Mouse (Mus musculus) midbrain, embryonic 11.5 days (tissue): ENCODE results near the gene Phgr1. TPM values are rescaled to one million over a fixed set of nuclear protein-coding genes. Genes with fewer than 3 reads are reported as not detected.

Source experiments
- ATAC-seq: fragments of 200-750 bp; cut with Nextera tagmentation; 2 replicates; pipeline ENCODE4 v1.8.0; 2017; ENCODE audit warnings: moderate TSS enrichment, moderate library complexity; ENCODE audit not compliant: low FRiP score
- DNase-seq: peaks from one replicate; pipeline ENCODE4 v3.0.0; 2015; ENCODE audit warnings: low spot score; ENCODE audit errors: missing footprints
- H3K27ac ChIP-seq: fragments of 300-500 bp; sonication (generic); 2 replicates; pipeline ENCODE4 v1.5.1; 2014; ENCODE audit warnings: low read depth, low read length
- H3K27me3 ChIP-seq: fragments of 300-500 bp; sonication (generic); 2 replicates; pipeline ENCODE4 v1.6.1; 2014; ENCODE audit warnings: mild to moderate bottlenecking, low read length, moderate library complexity, mixed read lengths; ENCODE audit not compliant: control insufficient read depth, insufficient read depth
- H3K36me3 ChIP-seq: fragments of 300-500 bp; sonication (generic); 2 replicates; pipeline ENCODE4 v1.6.1; 2014; ENCODE audit warnings: mild to moderate bottlenecking, low read length, moderate library complexity, mixed read lengths; ENCODE audit not compliant: control insufficient read depth, insufficient read depth
- H3K4me1 ChIP-seq: fragments of 300-500 bp; sonication (generic); 2 replicates; pipeline ENCODE4 v1.6.1; 2014; ENCODE audit warnings: low read length; ENCODE audit not compliant: control insufficient read depth, insufficient read depth
- H3K4me2 ChIP-seq: fragments of 300-500 bp; sonication (generic); 2 replicates; pipeline ENCODE4 v1.6.1; 2014; ENCODE audit warnings: mild to moderate bottlenecking, moderate library complexity
- H3K4me3 ChIP-seq: fragments of 300-500 bp; sonication (generic); 2 replicates; pipeline ENCODE4 v1.5.1; 2014; ENCODE audit warnings: low read depth, low read length
- H3K9ac ChIP-seq: fragments of 300-500 bp; sonication (generic); 2 replicates; pipeline ENCODE4 v1.6.1; 2014; ENCODE audit warnings: low read length
- H3K9me3 ChIP-seq: fragments of 300-500 bp; sonication (generic); 2 replicates; pipeline ENCODE4 v1.6.1; 2016; ENCODE audit warnings: low read length; ENCODE audit not compliant: control insufficient read depth
- WGBS: fragments of 180-500 bp; shearing (Covaris S2); extraction: QIAGEN DNeasy Blood & Tissue Kit; methylation state at CpG from one replicate; pipeline ENCODE4 v1.1.7; 2014; 5-methylcytosine and 5-hydroxymethylcytosine counted together
- polyA plus RNA-seq: library from polyadenylated mRNA; unstranded; fragments of >200 nt; fragmentation: Nextera tagmentation; extraction: Ambion mirVana; gene quantifications from 2 replicates; pipeline ENCODE4 v1.2.1, GENCODE M21; 2014

The Phgr1 gene
- polyA plus RNA-seq, 1 experiment from 2014 or later, result not detected

GRCm38 (mm10) chr2:118779504-118780480, 7.2 kb downstream of the Phgr1 start, which contains the start of gene Disp2:
TSS of gene Disp2 (plus strand) at chr2:118779719.
- Histone ChIP-seq H3K9ac (peak within 1 kb of the TSS; percentile 59), H3K36me3 (no peaks in the 10 kb centered on the region), H3K4me2 (peak within 1 kb of the TSS; percentile 46), H3K4me3 (peak within 1 kb of the TSS; percentile 36), H3K9me3 (no peaks in the 10 kb centered on the region), H3K27ac (no peak within 1 kb of the TSS; the same call in 1 of the 2 replicates), H3K27me3 (no peaks in the 10 kb centered on the region), H3K4me1 (peaks cover 6% of the 10 kb centered on the region)
- 11% methylated on average over 39 of the region's 39 CpGs for WGBS
- DNase-seq (peak; percentile 99), ATAC-seq (peak; percentile 96)

GRCm38 (mm10) chr2:118781115-118781514, 8.5 kb downstream of the Phgr1 start:
- Histone ChIP-seq H3K4me1 (peaks cover 6% of the 10 kb centered on the region), H3K27ac (no peak overlapping the region), H3K36me3 (no peaks in the 10 kb centered on the region), H3K9me3 (no peaks in the 10 kb centered on the region), H3K4me2 (no peak overlapping the region), H3K4me3 (no peak overlapping the region), H3K27me3 (no peaks in the 10 kb centered on the region), H3K9ac (no peak overlapping the region)
- no peak for ATAC-seq
- DNase-seq, result no peak
- WGBS, result 32% methylated on average over 1 of the region's 1 CpGs

GRCm38 (mm10) chr2:118782303-118782702, 9.7 kb downstream of the Phgr1 start:
- Histone ChIP-seq H3K36me3 (no peaks in the 10 kb centered on the region), H3K9ac (no peak overlapping the region), H3K4me3 (no peak overlapping the region), H3K9me3 (no peaks in the 10 kb centered on the region), H3K27ac (no peak overlapping the region), H3K27me3 (no peaks in the 10 kb centered on the region), H3K4me2 (no peak overlapping the region), H3K4me1 (peaks cover 6% of the 10 kb centered on the region)
- ATAC-seq (no peak), DNase-seq (no peak)
- 69% methylated on average over 4 of the region's 4 CpGs for WGBS

- DNase-seq, result no peak
- Histone ChIP-seq H3K4me2 (no peak overlapping the region), H3K9ac (no peak overlapping the region), H3K4me1 (peaks cover 6% of the 10 kb centered on the region), H3K27me3 (no peaks in the 10 kb centered on the region), H3K9me3 (no peaks in the 10 kb centered on the region), H3K27ac (no peak overlapping the region), H3K36me3 (no peaks in the 10 kb centered on the region), H3K4me3 (no peak overlapping the region)
- ATAC-seq, result no peak
- 65% methylated on average over 5 of the region's 5 CpGs for WGBS
Observed at GRCm38 (mm10) chr2:118783093-118783492, 10.5 kb downstream of the Phgr1 start.

- H3K27me3 ChIP-seq, result no peaks in the 10 kb centered on the region
- H3K4me1 ChIP-seq, result peaks cover 6% of the 10 kb centered on the region
- H3K4me2 ChIP-seq, result no peak overlapping the region
- H3K4me3 ChIP-seq, result no peak overlapping the region
- DNase-seq, result no peak
- no peak overlapping the region for H3K27ac ChIP-seq
- 90% methylated on average over 7 of the region's 7 CpGs for WGBS
- no peaks in the 10 kb centered on the region for H3K9me3 ChIP-seq
- no peak for ATAC-seq
- H3K36me3 ChIP-seq, result no peaks in the 10 kb centered on the region
- H3K9ac ChIP-seq, result no peak overlapping the region
Observed at GRCm38 (mm10) chr2:118783663-118784062, 11.1 kb downstream of the Phgr1 start.

- Histone ChIP-seq H3K27ac (no peak overlapping the region), H3K36me3 (no peaks in the 10 kb centered on the region), H3K9ac (no peak overlapping the region), H3K27me3 (no peaks in the 10 kb centered on the region; the same call in 1 of the 2 replicates), H3K4me1 (peaks cover 4% of the 10 kb centered on the region; the same call in 1 of the 2 replicates), H3K4me2 (no peak overlapping the region), H3K9me3 (no peaks in the 10 kb centered on the region), H3K4me3 (no peak overlapping the region)
- WGBS, result 92% methylated on average over 5 of the region's 5 CpGs
- no peak for DNase-seq
- ATAC-seq, result no peak
Observed at GRCm38 (mm10) chr2:118786525-118786924, 14.0 kb downstream of the Phgr1 start.

- Histone ChIP-seq H3K27ac (no peak overlapping the region), H3K4me2 (no peak overlapping the region), H3K4me3 (no peak overlapping the region), H3K36me3 (no peaks in the 10 kb centered on the region), H3K4me1 (peaks cover 4% of the 10 kb centered on the region; the same call in 1 of the 2 replicates), H3K9ac (no peak overlapping the region), H3K9me3 (no peaks in the 10 kb centered on the region), H3K27me3 (no peaks in the 10 kb centered on the region; the same call in 1 of the 2 replicates)
- 93% methylated on average over 11 of the region's 11 CpGs for WGBS
- ATAC-seq (no peak), DNase-seq (no peak)
Observed at GRCm38 (mm10) chr2:118789501-118789900, 16.9 kb downstream of the Phgr1 start.

GRCm38 (mm10) chr2:118790221-118790550, 17.6 kb downstream of the Phgr1 start:
- H3K4me1 ChIP-seq, result peaks cover 4% of the 10 kb centered on the region; the same call in 1 of the 2 replicates
- H3K9ac ChIP-seq, result no peak overlapping the region
- ATAC-seq (no peak; the same call in 1 of the 2 replicates), DNase-seq (no peak)
- no peak overlapping the region for H3K27ac ChIP-seq
- peak overlapping the region; percentile 10; the same call in 1 of the 2 replicates for H3K4me2 ChIP-seq
- no peaks in the 10 kb centered on the region for H3K9me3 ChIP-seq
- no peaks in the 10 kb centered on the region; the same call in 1 of the 2 replicates for H3K27me3 ChIP-seq
- no peaks in the 10 kb centered on the region for H3K36me3 ChIP-seq
- H3K4me3 ChIP-seq, result no peak overlapping the region
- WGBS, result 51% methylated on average over 12 of the region's 12 CpGs
